Mouse (Mus musculus) urinary bladder, postnatal 10 days (tissue): ENCODE results near the gene Serpina3a.
"Not testable (repeated sequence)": the region's sequence is repeated elsewhere in the genome, so short reads cannot be mapped to it uniquely, and the experiment has no call there.

Experiments
- DNase-seq: peaks from one replicate; pipeline ENCODE4 v3.0.0; 2022; ENCODE audit warnings: low spot score

Gene Serpina3a

DNA sequence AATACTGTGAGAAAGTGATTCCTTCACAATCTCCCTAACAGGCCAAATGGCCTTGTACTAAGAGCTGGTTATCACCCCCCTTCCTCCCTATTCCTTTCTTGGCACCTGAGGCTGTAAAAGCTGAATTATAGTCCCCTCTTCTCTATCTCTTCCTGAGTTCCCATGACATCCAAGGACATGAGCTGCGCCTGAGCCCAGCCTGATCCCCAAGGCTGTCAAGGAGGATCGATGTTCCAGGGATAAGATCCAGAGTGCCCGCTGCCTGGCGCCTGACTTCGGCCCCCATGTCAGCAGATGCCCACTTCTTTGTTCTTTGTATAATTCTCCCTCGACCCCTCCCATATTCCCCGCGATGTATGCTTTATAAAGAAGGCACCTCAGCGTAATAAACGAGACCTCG, at the start of gene Serpina3a:
Gene Serpina3a, plus strand, starts transcription at position 392 of the 400 bp plus-strand sequence.
- DNase-seq: not testable (repeated sequence)

DNA sequence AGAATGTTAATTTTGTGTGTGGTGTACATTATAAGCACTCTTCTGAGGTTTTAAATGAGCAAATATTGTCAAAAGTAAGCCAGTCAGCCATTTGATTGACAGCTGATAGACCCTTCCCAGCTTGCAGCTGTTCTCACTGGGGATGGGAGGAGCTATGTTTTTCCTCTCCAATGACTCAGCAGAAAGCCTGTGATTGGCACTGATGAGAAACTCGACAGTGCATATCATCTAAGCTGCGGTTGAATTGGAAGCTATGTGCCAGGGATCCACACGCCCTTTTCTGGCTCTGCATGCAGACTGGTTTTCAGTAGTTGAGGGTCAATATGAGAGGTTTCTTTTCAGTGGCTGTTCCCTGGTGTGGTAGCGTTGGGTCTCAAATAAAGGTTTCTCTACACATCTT, 48.0 kb upstream of the Serpina3a start:
- no peak for DNase-seq

DNA sequence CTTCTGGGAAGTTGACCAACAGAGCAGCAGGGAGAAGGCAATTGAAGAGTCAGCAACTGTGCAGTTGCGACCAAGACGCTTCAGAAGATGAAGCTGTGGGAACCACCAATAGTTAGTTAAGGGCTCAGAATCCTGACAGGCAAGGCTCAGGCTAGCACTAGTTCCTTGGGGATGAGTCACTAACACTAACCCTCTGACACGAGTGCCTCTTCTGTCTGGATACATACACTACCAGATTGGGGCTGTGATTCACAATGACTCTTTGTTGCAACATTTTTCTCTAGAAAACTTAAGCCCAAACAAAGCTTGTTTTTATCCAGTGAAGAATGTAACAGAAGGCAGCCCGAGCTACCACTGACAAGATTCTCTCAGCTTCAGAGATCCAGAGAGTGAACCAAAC, 47.5 kb upstream of the Serpina3a start:
- DNase-seq: no peak

DNA sequence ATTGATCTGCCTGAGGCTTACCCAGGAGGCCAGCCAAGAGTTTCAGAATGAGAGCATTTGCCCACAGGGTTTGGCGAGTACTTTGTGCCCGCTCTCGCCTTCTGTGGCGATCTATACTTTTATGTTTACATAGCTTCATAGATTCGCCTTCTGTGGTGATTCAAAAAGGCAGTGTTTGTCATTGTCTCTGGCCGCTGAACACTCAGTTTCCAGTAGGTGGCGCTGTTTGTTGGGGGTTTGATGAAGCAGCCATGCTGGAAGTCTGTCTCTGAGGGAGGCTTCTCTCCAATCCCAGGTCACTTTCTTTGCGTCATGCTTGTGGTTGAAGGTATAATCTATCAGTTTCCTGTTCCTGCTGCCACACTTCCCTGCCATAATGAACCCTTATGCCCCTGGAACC, 46.3 kb upstream of the Serpina3a start:
- DNase-seq: no peak

DNA sequence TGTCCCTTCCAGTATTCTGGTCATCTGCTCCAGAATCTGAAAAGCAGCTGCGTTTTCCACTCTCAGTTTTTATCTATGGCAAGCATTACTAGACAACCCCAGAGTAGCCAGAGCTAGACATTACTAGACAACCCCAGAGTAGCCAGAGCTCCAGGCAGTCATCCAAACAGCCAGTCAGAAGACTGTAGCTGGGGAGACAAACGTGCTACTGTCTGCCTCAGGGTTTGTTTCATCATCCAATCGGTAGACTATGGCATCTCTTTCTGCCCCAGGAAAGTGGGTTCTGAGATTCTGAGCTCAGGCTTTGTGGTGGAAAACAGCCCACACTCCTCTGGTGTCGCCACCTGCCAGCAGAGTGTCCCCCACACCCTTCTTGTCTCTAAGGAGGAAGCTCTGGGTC, 45.0 kb upstream of the Serpina3a start:
- no peak for DNase-seq

DNA sequence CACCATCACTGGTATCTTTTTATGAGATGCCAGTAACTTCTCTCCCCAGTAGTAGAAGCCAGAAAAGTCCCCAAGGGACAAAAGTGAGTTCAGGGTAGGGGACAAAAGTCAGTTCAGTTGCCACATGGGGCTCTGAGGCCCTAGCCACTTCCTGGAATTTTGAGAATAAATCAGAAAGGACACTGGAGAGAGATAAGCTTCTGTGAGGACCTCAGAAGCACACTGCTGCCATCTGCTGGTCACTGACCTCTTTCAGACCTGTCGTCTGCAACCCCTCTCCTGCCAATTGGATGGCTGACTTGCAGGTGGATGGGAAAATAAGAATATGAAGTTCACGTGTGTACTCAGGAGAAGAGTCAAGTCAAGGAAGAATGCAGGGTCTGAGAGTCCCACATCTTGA, 42.9 kb upstream of the Serpina3a start:
- peak; percentile 29 for DNase-seq

DNA sequence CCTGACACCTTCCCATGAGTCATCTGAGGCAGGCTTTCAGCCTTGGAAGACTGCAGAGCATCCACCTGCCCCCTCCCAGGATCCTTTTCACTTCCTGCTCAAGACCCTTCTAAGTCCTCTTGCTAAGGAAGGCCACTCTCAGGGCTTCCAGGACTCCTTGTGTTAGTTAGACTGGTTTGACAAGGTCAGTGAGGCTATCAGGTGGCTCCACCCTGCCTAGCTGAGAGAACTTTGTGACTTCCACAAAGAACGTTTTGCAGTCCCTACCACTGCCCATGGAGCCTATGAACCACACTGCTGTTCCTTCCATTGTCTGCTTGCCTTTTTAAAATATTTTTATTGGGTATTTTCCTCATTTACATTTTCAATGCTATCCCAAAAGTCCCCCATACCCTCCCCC, 40.8 kb upstream of the Serpina3a start:
- no peak for DNase-seq

DNA sequence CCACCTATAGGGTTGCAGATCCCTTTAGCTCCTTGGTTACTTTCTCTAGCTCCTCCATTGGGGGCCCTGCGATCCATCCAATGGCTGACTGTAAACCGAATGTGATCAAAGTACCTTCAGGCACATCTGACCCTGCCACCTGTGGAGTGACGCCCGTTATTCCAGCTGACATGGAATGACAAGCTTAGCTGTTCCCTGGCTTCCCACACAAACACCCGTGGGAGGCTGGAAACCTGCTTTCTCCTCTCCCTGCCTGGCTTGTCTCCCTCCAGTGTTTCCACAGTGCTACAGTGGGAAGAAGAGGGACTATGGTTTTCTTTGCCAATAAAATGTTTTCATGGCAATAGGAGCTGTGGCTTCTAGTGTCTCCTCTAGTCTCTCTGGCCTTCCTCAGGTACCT, 40.2 kb upstream of the Serpina3a start:
- DNase-seq: no peak

DNA sequence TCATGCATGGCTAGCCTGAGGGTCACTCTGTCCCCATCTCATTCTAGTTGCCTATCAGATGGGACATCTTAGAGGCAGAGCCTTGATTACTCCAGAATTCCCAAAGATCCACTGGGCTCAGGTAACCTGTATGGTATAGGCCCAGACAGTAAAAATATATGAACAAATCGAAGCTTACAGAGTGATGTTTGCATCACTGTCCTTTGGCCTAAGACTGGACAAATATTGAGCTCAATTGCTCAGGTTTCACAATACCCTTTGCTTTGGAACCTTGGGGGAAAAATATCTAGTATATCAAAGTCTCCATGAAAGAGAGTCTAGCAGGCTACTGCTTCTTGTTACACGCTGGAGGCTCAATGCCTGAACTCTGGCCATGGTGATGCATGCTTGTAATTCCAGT, 22.4 kb upstream of the Serpina3a start:
- no peak for DNase-seq

DNA sequence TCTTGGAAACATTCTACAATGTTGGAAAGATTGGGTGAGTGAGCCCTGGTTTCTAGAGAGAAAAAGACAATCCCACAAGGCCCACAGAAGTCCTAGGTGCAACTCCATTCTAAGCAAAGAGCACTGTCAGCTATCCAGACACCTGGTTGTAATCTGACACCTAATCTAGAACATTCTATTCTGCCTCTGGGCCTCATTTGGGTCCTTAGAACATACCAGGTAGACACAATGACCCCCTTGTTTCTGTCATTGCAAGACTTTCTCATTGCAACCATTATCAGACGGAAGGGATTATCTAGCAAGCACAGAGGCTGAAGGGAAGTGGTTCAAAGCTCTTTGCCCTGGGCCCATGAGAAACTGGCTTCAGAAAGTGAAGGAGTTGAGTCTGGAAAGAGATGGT, 21.2 kb upstream of the Serpina3a start:
- no peak for DNase-seq

DNA sequence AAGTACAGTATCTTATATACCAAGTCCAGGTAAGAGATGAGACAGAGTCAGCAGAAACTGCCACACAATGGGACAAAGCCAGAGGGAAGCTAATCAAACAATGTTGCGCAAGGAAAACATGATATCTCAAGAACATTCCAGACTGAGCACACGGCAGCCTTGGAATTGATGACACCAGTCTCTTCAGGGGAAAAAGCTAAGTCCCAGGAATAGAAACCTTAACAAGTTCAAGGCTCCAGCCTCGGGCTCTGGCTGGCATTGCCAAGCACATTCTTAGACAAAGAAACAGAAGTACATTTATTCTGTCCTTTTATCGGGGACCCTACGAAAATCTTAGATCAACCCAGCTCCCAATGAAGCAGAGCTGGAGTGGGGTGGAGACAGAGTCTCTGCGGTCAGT, 11.8 kb upstream of the Serpina3a start, which contains the start of gene Serpina5:
Gene Serpina5, plus strand, starts transcription at position 346 of the 400 bp plus-strand sequence.
- no peak for DNase-seq

DNA sequence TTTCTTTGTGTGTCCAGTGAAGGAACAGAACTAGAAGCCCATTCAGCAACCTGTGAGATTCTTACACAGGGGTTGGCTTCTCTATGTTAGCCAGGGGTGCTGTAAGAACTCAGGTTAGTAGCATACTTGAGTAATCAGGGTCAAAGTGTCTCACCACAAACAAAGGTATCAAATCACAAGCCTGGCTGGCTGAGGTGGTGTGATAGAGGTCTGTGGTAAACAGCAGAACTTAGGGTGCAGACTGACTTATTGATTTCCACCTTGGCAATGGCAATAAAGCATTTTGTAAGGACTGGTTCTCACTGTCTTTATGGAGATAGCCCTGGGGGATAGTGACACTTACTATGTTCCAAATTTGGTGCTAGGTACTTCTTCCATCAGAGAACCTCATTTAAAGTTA, 6.7 kb upstream of the Serpina3a start:
- DNase-seq: no peak

DNA sequence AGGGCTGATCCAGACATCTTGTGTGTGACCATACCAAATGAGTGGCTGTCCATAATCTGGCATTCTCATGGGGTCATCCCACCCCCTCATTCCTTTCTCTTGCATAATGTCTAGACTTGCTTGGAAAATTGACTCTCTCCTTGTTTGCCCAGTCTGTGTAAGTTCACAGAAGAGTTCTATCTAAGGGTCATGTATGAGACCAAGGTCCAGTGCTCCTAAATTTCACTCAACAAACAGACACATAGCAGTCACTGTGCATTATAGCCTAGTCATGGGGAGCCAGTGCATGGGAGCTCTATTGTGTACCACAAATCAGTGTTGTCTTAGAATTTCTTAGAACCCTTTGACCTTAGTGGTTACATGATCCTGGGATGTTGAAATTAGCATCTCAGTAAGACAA, 5.6 kb upstream of the Serpina3a start:
- DNase-seq: no peak

DNA sequence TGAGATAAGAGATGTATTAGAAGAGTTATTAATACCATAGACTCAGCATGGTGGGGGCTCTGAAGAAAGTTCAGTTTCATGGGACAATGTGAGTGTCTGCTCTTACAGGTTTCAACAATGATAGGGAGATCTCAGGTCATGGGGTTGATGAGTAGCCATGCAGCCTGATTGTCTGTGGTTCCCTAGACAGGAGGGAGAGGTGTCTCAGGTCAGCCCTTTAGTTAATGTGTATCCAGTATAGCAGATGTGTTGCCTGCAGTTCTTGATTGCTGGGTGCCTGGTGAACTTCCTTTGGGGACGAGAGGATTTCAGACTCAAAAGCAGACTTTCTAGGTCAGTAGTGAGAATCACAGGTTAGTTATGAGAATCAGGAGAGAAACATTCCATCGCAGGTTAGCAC, 4.0 kb upstream of the Serpina3a start:
- no peak for DNase-seq

DNA sequence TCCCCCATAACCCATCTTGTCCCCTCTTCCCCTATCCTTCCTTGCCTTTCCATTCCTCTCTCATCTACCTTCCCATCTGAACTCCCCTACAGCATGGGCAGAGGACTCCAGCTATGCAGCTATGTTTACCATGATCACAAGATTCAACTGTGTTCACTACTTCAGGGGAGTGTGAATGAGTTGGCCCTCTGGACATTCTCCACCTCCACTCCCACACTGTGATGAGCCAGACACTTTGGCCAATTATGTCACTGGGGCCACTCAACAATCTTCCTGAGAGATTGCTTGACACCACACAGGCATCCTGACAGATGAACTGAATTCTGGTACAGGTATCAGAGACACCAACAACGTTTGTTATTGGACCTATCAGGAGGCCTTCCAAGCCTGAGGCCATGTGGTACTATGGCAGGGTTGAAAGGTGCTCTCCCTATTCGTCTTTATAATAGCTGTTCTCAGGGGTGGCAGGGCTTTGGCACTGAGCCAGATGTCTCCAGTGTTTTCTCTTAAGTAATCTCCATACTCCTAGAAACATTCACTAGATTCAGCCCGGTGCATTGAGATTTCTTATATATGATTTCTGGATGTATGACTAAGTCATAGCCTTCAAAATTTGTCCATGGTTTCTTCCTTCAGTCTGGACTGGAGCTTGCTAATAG, 2.5 kb downstream of the Serpina3a start:
- DNase-seq: no peak

DNA sequence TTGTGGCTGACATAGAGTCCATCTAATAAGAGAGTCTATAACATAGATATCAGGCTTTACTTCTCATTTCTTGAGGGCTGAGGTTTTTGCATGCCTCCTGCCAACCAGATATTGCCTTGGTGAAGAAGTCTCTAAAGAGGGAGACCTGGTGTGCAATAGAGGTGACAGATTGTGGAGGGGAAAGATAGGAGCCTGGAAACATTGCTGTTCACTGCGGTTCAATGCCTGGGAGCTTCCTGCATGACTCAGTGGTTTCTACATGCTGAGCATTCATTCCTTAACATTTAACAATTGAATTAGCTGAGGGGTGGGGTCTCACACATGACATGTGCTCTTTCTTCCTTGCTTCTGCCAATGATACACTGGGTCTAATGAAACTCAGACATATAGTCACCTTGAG, 10.6 kb downstream of the Serpina3a start:
- no peak for DNase-seq

DNA sequence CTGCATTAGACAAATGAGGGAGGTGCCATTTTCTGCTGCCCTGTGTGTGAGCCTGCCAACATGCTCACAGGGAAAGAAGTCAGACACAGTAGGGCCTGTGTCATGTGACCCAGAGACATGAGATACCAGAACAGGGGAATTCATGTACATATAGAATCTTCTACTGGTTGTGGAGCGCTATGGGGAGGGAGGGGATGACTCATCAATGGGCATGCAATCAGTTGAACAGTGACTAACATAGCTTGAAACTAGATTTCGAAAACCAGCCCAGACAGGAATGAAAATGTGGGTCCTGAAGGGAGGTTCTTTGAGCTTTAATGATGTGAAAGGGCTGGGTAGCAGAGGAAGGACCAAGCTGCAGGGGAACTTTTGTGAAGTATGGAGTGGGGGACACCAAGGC, 11.5 kb downstream of the Serpina3a start:
- DNase-seq: no peak

DNA sequence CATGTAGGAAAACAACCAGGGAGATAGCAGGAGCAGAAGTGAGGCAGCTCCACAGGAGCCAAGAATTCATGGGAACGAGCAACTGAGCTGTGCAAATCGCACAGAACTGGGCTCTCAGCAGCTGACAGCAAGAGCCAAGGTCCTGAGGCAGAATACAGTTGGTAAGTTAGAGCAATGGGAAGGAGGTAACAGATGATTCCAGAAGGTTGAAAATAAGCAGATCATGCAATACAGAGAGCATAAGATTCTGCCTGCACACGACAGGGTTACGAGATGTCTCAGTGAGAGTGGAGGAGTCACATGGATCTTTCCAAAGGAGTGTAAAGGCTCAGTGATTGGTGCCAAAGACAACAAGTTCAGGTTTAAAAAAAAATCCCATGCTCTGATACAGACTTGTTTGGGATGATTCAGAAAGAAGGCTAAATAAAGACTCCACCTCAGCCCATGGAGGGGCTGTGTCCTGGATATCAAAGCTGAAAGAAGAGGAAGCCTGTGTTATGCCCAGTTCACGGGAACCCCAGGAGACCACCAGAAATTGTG, 12.6 kb downstream of the Serpina3a start:
- no peak for DNase-seq

DNA sequence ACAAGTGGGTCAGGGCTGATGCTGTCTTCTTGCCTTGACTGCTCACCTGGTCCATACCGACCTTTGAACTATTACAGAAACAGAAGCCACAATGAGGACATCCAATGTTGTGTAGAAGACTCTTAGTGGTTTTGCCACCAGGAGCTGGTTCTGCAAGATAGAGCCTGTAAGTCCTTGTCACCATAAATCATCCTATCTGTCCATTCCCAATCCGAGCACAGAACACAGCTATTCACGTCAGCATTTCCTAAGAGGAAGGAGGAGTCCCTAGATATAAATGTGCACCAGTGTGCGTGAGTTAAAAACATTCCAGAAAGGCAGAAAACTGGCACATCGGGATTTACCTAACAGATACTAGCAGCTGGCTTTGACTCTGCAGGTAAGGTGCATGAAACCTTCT, 15.2 kb downstream of the Serpina3a start, which contains the start of gene Serpina3b:
Gene Serpina3b, plus strand, starts transcription at position 301 of the 400 bp plus-strand sequence.
- no peak for DNase-seq

DNA sequence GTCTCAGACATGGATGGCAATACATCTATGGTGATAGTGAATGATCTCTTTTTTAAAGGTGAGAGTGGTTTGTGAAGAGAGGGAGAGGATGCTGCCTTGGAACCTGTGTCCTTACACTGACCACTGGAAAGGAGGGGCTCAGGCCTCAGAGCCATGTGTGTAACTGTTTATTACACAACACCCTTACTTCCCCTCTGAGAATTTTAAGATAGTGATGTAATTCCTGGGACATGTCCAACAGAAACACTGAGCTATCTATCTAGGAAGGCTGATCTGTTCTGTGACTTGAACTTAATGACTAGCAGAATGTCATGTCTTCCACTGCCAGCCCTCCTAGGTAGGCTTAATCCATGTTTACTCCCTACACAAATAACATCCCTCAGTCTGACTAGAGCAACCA, 18.5 kb downstream of the Serpina3a start:
- DNase-seq: no peak

DNA sequence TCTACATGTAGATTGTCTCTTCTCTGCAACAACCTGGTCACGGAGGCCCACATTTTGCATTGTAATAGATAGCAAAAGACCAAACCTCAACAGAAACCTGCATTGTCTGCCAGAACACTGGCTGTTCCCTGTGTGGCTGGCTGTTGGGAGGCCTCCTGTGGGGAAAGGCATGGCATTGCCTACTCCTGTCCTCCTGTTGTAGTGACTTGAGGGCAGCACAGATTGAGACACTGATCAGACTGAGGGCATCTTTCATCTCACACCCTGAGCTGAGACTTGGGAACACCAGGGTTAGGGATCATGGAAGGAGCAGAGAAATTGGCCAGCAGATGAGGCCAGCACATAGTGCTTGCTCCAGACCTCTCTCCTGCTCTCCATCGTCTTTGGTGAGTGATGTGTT, 25.7 kb downstream of the Serpina3a start:
- DNase-seq: no peak

DNA sequence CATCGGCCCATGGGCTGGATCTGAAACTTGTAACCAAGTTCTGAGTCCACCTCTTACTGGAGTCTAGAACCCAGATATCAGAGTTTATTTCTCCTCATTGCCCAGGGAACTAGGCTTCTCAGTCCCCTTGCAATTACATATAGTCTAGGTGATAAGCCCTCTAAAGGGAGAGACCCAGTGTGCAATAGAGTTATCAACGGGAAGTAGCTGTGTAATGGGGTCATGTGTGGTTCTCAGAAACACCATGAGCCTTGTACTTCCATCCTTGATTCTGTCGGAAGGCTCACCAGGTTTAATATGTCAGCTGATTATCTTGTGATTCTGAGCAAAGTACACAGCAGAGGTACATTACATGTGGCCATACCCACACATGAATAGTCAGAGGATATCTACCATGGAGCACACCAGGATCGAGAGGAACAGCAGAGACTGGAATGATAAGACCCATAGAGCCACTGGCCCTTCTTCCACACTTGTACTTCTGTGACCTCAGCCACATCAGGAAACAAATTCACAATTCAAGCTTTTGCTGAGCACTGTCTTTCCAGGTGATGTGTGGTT, 28.1 kb downstream of the Serpina3a start:
- no peak for DNase-seq

DNA sequence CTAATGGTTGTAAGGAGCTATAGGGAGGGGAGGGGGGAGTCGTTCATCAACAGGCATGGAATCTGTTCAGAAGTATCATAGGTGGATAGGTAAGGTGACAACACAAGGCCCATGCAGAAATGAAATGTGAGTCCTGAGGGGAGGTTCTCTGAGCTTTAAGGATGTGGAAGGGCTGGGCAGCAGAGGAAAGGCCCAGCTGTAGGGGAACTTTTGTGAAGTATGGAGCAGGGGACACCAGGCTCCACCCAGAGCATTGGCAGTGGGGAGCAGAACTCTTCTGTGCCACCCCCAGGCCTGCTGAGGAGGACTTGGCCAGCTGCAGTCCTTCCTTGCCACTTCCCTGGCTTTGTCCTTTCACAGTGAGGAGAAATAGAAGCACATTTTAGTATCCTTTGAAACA, 29.0 kb downstream of the Serpina3a start:
- no peak for DNase-seq

DNA sequence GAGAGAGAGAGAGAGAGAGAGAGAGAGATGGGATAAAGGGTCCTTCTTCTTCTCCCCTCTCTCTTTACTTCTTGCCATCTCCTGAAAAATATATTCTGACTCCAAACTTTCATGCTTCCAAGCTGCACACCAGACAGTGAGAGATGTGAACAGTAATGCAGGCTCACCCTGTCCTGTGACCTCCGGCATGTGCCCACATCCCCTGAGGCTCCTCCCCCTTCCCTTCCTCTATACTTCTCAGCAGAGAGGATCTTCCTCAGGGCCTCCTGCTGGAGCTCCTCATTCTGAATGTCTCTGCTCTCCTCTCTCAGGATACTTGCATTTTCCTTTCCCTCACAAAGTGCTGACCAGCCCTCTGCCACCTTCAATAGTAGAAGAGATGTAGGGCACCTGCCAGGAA, 29.9 kb downstream of the Serpina3a start:
- DNase-seq: no peak
